Mouse (Mus musculus) heart, adult 8-10 months (tissue): ENCODE results near the gene Cactin. TPM values are rescaled to one million over a fixed set of nuclear protein-coding genes. Genes with fewer than 3 reads are reported as not detected.

ENCODE experiments used
- DNase-seq: peaks from one replicate; pipeline ENCODE4 v3.0.0; 2022; ENCODE audit warnings: low spot score
- total RNA-seq, 4 experiments: library from RNA; stranded (reverse); gene quantifications; 2 replicates each; pipeline ENCODE4 v1.2.4; 2022

Gene Cactin
- total RNA-seq, 4 experiments from 2014 or later, result 14.4 to 19.2 (median 16.3) TPM

DNA sequence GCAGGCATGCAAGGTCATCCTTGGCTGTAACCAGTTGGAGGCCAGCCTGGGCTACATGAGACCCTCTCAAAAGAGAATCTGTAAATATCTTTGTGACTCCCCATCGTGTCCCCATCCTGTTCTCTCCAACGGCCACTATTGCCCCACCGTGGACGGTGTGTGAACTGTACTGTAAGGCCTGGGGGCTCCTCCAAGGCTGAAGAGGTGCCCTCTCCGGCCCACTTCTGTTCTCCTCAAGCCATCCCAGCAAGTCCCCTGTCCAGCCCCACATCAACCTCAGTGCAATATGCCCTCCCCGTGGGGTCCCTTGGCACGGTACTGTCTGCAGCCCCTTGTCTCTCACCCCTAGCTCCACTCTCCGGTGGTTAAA, 1.6 kb upstream of the Cactin start:
- DNase-seq, result no peak

DNA sequence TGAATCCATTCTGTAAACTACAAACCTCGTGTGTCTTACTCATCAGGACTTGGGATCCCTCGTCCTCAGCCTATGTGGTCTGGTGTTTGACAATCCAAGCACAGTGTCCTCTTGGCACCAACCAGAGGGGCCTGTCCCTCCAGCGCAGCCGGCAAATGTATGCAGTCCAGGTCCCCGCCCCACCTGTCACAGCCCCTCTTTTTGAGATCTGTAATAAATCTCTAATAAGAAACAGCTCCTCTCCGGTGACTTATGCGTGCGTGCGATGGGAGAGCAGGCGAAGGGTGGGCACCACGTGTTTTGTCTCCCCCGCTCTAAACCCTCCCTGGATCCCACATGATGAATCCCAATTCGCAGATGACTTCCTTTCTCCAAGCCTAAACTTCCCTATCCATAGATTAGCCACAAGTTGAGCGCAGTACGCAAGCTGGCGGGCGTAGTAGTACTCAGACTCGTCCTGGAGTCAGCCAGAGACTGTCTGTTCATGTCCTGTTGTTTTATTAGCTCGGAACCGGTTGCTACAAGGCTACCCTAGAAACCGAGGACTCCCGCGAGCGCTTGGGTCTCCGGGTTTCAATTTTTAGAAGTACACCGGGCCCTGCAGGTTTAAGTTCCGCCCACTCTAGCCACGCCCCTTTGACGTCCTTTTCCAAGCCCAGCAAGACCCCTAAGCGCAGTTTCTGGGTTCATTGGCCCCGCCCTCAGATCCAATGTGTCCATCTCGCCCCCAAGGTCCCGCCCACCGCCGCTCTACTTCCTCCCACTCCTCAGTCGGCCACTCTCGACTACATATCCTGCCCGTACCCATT, 958 bp upstream of the Cactin start:
- DNase-seq, result no peak

DNA sequence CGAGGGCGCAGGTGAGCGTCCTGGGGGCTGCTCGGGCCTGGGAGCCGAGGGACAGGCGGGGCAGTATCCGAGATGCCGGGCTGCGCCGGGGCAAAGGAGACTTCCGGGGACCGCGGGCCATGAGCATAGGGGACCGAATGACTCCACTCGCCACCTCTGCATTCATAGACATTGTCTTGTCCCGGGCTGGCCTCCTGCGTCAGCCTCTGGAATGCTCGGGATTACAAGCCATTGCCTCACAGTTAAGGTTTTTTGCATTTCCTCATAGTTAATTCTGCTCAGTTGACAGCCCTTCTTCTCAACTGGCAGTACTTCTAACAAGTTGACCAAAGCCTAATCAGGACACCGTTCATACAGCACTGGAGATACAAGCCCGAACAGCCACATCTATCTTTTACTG, 533 bp downstream of the Cactin start:
- no peak for DNase-seq

DNA sequence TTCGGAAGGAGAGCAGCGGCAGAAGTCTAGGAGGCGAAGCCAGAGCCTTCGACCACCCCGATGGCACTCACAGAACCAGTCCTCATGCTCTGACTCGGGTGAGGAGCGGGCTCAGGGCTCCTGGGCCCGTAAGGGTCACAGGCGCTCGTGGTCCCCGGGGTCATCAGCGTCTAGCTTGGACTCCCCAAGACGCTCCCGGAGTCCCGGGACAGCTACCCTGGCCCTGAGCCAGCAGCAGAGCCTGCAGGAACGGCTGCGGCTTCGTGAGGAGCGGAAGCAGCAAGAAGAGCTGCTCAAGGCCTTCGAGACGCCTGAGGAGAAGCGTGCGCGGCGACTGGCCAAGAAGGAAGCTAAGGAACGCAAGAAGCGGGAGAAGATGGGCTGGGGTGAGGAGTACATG, 1.5 kb downstream of the Cactin start:
- no peak for DNase-seq

DNA sequence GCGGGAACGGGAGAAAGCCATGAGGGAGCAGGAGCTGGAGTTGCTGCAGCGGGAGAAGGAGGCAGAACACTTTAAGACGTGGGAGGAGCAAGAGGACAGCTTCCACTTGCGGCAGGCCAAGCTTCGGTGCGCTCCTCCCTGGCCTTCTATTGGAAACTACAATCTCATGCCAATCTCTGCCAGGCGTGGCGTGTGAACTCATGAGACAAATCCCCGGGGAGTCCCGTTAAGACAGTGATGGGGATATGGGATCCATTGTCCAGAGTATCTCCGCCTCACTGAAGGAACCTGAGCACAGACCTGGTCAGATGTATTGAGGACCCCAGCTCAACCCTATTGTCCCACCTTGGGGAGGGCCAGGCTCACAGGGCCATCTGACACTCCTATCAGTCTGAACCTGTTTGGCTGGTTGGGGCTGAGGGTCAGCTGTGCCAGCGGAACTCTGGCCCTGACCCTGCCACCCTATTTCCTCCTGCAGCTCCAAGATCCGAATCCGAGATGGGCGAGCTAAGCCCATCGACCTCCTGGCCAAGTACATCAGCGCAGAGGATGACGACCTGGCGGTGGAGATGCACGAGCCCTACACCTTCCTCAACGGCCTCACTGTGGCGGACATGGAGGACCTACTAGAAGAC, 2.4 kb downstream of the Cactin start:
- no peak for DNase-seq

DNA sequence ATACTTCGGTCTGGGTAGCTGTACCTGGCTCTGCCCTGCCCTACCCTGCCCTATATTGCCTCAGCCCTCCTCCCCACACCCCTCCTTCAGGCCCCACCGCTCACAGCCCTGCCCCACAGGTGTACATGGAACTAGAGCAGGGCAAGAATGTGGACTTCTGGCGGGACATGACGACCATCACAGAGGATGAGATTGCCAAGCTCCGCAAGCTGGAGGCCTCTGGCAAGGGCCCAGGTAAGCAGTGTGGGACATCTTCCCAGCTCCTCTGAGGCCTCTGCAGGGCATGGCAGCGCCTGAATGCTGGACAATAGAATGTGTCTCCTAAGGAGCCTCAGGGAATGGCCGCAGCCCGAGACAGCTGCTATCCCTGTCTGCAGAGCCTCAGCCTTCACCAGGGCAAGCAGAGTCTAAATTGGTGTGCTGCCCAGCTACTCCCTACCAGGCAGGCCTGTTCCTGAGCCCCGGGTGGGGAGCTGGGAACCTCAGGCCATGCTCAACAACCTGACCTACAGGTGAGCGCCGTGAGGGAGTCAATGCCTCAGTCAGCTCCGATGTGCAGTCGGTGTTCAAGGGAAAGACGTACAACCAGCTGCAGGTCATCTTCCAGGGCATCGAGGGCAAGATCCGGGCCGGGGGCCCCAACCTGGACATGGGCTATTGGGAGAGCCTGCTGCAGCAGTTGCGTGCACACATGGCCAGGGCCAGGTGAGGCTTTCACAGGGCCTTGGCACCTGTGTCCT, 3.1 kb downstream of the Cactin start:
- DNase-seq, result no peak

DNA sequence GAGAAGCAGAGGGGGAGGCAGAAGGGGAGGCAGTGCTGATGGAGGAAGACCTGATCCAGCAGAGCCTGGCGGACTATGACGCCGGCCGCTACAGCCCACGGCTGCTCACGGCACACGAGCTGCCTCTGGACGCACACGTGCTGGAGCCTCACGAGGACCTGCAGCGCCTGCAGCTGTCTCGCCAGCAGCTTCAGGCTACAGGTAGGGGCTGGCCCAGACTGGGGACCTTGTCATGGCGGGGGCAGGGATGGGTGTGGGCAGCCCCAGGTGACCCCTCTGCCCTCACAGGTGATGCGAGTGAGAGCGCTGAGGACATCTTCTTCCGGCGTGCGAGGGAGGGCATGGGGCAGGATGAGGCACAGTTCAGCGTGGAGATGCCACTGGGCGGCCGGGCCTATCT, 4.3 kb downstream of the Cactin start:
- DNase-seq, result no peak

DNA sequence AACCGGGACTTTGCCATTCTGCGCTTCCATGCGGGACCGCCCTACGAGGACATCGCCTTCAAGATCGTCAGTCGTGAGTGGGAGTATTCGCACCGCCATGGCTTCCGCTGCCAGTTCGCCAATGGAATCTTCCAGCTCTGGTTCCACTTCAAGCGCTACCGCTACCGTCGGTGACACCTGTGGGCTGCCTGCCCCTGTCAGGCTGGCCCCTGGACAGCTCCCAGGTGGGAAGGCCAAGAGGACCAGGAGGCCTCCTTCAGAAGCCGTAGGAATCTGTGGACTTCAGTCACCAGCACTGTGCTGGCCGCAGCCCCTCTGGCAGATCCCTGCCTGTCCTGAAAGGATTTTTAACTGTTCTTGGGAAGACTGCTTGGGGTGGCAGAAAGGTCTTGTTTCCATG, 4.9 kb downstream of the Cactin start:
- no peak for DNase-seq

DNA sequence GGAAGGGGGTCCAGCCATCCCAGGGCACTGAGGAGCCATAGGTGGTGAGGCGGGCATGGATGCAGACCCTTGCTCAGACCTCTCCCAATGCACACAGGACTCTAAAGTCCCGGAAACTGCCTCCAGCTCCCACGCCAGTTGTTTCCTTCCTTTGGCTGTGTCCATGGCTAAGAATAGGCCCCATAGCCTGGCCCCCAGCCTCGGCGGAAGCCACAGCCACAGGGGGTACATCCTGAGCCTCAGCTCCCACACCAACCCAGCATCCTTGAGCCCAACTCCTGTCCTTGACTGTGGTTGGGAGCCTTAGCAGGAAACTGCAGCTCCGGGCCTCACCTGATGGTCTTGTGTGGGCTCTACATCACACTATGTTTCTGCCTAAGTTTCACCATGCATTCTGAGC, 6.0 kb downstream of the Cactin start:
- DNase-seq, result peak; percentile 76

DNA sequence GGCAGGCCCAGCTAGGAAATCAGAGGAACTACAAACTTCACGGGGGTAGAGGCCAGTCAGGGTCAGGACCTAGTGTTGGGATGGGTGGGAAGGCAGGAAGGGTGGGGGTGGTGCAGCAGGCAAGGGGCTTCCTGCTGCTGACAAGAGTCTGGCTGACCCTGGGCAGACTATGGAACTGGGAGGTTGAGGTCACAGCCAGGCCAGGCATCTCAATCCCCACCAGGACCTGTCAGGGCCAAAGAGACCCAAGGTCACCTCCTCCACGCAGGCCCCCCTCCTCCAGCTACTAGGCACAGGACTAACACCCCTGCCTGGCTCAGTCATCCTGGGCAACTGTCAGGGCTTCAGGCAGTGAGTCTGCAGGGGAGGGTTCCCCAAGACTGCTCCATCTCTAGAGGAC, 7.1 kb downstream of the Cactin start:
- no peak for DNase-seq

DNA sequence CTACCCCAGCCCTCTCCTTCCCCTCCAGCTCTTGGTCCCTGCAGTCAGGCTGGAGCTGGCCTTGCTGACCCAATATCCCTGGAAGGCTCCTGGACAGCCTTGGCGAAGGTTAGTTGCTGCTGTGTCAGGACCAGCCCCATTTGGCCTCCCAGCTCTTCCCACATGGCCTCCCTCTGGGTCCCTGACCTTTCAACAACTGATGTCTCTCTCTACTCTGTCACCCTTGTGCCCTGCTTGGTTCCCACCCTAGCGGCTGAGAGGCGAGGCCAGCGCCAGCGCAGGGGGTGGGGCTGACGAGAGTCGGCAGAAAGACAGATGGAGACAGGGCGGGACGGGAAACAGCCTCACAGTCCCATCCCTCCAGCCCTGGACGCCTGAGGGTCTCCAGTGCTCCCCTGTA, 7.5 kb downstream of the Cactin start, which contains the start of gene Tbxa2r:
Gene Tbxa2r, plus strand, starts transcription at position 346 of the 400 bp plus-strand sequence.
- DNase-seq, result peak; percentile 61

DNA sequence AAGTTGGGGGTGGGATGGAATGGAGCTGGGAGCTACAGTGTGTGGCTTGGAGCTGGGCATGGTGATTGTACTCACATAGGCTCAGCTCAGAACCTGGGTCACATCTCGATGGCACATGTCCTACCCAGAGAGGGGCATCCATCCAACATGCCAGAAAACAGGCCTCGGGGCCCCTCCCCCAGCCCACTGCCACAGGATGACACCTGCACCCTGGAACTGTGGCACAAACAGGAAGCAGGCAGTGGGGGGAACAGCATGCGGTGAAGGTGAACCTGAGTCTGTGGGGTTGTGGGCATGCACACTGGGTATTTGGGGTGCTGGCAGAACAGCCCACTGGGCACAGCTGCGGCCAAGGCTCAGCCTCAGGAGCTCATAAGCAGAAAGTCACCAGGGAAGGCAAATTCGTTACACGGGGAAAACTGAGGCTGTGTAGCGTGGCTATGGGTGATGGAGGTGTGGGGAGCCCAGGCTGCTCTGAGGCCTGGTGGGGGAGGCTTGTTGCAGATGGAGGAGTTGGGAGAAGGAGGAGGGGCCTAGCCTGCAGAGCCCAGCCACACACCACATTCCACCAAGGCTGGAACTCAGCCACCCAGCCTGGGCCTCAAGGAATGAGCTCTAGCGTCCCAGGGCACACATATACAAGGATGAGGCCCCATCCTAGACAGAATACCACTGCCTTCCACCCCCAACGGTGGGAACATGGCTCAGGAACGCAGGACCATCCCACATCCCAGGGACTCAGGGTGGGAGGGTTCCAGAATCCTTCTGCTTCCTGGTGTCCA, 8.5 kb downstream of the Cactin start:
- DNase-seq, result no peak

DNA sequence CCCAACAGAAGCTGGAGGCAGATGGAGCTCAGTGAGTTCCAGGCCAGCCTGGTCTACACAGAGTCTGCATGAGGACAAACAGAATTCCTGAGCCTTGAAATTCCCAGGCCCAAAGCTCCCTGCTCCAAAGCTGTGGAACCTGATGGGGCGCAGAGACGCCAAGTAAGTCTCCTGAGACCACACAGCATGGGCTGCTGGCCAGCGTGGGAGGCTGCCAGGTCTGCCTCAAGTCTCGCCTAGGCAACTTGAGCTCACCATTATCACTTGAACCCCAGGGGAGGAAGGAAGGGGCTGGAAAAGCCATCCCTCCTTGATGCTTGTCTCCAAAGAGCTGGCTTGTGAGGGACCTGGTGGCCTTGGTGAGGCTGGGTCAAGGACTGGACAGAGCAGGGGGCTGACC, 9.1 kb downstream of the Cactin start:
- DNase-seq, result peak; percentile 78

DNA sequence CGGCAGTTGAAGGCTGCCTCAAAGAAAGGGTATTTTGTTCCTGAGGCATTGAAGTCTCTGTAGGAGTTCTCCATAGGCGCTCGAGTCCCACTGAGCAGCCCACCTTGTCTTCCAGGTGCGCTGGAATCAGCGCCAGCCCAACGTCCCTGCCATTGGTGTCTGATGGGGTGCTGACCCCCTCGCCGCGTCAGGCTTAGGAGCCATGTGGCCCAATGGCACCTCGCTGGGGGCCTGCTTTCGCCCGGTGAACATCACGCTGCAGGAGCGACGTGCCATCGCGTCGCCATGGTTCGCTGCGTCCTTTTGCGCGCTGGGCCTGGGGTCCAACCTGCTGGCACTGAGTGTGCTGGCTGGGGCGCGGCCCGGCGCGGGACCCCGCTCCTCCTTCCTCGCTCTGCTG, 11.4 kb downstream of the Cactin start:
- DNase-seq, result no peak

DNA sequence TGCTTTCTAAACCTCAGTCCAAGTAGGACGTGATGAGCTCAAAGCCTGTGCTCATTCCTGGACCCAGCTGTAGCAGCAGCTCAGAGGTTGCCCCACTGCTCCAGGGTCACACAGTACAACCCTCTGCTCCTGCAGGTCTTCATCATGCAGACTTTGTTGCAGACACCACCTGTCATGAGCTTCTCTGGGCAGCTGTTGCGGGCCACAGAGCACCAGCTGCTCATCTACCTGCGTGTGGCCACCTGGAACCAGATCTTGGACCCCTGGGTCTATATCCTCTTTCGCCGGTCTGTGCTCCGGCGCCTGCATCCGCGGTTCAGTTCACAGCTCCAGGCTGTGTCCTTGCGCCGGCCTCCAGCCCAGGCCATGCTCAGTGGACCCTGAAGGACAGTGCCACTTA, 13.4 kb downstream of the Cactin start:
- no peak for DNase-seq

DNA sequence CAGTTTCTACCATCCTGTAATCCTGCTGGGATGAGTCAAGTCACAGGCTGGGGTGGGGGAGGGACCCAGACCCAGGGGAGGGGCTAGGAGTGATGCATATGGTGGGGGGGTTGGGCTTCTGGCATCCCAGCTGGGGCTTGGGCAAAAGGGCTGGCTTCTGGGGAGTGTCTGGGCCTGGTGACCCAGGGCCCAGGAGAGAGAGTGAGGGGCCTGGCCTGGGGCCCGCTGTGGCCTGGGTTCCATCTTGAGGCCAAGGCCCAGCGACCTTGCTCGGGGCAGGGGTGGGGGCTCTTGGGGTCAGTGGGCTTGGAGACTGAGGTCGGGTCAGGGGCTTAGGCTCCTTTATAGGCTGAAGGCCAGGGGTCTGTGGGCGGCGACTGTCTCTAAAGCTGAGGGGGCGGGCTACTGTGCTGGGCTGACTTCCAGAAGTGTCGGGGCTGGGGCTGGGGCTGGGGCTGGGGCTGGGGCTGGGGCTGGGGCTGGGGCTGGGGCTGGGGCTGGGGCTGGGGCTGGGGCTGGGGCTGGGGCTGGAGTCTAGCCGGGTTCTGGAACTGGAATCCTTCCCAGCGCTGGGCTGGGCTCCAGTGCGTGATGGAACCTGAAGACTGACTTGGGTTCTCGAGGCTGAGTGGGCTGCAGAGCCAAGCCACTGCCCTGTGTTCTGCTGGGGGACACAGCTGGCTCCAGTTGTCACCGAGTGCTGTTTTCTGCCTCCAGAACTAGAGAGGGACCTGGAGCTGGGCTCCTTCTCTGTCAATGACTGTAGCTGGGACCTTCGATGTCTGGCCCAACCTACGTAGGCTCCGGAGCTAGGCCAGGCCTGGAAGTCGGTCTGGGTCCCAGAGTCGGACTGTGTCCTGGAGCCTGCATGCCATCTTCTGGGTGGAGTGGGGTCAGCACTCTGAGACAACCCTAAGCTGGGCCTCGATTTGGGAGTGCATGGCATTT, 14.8 kb downstream of the Cactin start:
- no peak for DNase-seq

DNA sequence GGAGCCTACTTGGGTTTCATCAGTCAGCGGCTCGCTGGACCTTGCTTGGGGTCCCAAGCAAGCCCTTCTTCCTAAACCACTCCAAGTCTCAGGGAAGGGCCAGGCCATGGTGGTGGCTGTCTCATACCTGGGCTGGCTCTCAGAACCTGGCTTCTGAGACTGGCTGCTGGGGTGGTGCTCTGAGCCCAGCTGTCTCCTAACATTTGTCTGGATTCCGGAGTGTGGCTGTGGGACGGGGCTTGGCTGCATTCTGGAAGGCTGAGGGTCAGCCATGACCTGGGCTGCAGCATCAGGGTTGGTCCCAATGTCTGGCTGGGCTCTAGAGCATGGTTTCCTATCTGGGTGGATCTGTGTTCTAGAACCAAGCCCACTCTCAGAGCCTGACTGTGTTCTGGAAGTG, 15.7 kb downstream of the Cactin start:
- no peak for DNase-seq

DNA sequence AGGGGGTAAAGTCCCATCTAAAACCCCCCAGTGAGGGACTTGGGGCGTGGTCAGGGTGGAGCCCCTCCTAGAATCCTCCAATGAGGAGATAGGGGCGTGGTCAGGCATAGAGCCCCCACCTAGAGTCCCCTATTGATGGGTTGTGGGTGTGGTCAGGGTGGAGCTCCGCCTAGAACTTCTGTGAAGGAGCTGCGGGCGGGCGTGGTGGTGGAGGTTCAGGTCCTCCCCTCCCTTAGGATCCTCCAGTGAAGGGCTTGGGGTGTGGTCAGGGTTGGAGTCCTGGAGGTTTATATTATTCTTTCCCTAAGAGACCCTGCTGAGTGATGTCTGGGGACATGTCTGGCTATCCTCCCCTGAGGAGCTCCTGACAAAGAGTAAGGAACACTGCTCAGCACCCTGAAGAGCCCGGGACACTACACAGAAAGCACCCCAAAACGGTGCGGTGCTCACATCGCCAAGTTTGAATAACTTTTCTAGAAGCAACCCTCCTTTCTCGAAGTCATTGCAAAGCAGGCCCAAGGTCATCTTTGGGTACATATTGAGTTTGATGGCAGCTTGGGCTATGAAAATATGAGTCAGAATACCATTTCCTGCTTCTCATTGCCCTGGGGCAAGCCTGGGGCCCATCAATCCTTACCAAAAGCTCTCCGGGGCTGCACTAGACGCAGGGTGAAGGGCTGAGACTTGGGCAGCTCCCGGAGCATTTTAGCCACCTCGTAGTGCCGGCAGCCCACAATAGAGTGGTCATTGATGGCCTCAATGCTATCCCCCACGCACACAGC, 19.8 kb downstream of the Cactin start:
- no peak for DNase-seq

DNA sequence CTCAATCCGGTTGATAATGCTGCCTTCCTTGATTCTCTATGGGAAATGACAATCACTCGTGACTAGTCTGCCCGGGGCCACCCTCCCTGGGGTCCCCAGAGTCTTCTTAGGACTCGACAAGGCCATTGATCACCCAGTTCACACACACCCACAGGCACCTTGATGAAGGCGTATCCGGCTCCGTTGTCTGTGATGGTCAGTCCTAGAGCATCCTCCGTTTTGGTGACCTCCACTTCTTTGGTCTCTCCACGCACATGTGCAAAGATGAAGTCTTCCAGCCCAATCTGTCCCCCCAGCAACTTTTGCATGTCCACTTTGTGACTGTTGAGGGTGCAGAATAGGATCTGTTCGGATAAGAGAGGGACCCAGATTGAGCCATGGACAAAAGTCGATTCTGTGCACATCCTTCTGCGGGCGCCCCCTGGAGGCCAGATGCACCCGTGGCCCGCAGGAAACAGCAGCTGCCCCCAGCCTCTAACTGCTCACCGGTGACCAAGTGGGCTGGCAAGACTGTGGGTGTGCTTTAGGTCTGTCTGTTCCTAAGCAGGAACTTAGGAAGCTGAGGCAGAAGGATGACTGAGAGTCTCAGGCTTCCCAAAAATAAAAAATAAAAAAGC, 20.5 kb downstream of the Cactin start:
- peak; percentile 63 for DNase-seq
